Mouse (Mus musculus) left cerebral cortex, postnatal 36 days (tissue): ENCODE data around the gene Sat2. TPM values are rescaled to one million over a fixed set of nuclear protein-coding genes. Genes with fewer than 3 reads are reported as not detected.

Source experiments
- DNase-seq, 2 experiments: peaks; one replicate each; pipeline ENCODE4 v3.0.0; 2021 to 2022; ENCODE audit warnings: low spot score in 2 of 2, mixed read lengths in 1 of 2
- intact Hi-C: fragments of 180-260 bp; cut with DNase I; formaldehyde crosslinking; loops from one replicate; pipeline ENCODE4 v1.15.1; 2025
- total RNA-seq, 2 experiments: library from RNA; stranded (reverse); gene quantifications; 2 replicates each; pipeline ENCODE4 v1.2.3; 2021

Gene Sat2
- total RNA-seq = 10 to 100 TPM in 1 of 2 experiments, 1 to 10 TPM in 1; 9.5 to 11.2 TPM

DNA sequence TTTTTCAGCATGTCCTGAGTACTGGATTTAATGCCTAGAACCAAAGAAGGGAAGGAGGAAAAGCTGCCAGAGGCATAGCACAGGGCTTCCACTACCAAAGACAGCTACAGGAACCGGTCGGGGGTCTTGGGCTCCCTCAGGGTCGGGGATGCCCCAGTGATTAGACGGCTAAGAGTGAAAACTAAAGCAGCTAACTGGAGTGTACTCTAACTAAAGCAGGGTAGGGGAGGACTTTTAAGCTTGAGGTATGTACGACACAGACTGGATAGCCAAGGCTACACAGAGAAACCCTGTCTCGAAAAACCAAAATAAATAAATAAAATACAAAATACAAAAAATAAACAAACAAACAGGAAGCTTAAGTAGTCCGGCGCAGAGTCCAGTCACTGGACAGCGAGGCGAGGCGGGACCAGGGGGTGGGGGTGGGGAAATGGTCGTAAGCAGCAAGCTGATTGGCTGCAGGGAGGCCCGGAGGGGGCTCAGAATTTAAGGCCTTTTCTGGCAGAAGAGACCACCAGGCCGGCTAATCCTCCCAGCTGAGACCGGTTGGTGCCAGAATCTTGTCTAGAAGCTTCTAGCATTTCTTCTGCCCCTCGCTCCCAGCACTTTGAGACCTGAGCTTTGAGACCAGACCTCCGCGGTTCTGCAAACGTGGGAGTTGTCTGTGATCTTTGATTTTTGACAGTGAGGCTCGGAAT is at the start of gene Sat2:
Gene Sat2 (plus strand): TSS at position 454 of the 698 bp plus-strand sequence.
- intact Hi-C loops = no loop called here
- peak in 1 of 2 experiments; percentile 62 for DNase-seq

- intact Hi-C loops = loop anchor here (5.0 kb wide), 1 partner anchor 178 kb away; the partner anchor contains the start of genes Cyb5d1, Naa38 and Tmem88
- DNase-seq = no peak
Observed at GRCm38 (mm10) chr11:69575220-69575619, 46.6 kb upstream of the Sat2 start.

DNA sequence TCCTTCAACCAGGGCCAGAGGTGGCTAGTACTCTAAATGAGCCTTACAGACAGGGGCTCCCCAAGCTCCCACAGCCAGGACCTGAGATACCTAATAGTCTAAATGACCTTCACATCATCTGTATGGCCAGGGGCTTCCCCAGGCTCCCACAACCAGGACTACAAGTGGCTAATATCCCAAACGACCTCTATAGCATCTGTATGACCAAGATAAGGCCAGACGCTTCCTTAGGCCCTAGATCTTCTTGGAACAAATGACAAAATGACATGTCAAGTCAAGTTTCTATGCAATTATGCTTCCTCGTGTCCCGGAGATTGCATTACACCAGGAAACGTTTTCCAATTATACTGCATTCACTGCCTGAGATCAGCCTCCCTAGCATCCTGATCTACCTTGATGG is 45.5 kb upstream of the Sat2 start:
- DNase-seq = no peak
- intact Hi-C loops = loop anchor here (5.0 kb wide), 1 partner anchor 179 kb away; the partner anchor contains the start of genes Cyb5d1, Naa38 and Tmem88

- intact Hi-C loops = loop anchor here (5.0 kb wide), 1 partner anchor 181 kb away; the partner anchor contains the start of genes Cyb5d1, Naa38 and Tmem88
- DNase-seq = no peak
Observed at GRCm38 (mm10) chr11:69578301-69578700, 43.5 kb upstream of the Sat2 start.

GRCm38 (mm10) chr11:69579128-69580017 is 42.5 kb upstream of the Sat2 start:
- intact Hi-C loops = loop anchor here (1.0 to 5.0 kb wide), 3 partner anchors 25 to 182 kb away; partner anchors contain the start of genes Atp1b2, Cyb5d1, Naa38 and Tmem88

GRCm38 (mm10) chr11:69580091-69580514 is 41.7 kb upstream of the Sat2 start, which contains the start of the genes Wrap53 and Trp53:
Gene Wrap53, minus strand, starts transcription at chr11:69580255.
Gene Trp53, plus strand, starts transcription at chr11:69580359.
- intact Hi-C loops = loop anchor here (2.0 kb wide), 1 partner anchor 25 kb away; the partner anchor contains the start of gene Atp1b2
- peak; percentile 83 to 87 for DNase-seq

More at GRCm38 (mm10) chr11:69579128-69580017, 42.5 kb upstream of the Sat2 start:
- peak; percentile 96 to 98 for DNase-seq

DNA sequence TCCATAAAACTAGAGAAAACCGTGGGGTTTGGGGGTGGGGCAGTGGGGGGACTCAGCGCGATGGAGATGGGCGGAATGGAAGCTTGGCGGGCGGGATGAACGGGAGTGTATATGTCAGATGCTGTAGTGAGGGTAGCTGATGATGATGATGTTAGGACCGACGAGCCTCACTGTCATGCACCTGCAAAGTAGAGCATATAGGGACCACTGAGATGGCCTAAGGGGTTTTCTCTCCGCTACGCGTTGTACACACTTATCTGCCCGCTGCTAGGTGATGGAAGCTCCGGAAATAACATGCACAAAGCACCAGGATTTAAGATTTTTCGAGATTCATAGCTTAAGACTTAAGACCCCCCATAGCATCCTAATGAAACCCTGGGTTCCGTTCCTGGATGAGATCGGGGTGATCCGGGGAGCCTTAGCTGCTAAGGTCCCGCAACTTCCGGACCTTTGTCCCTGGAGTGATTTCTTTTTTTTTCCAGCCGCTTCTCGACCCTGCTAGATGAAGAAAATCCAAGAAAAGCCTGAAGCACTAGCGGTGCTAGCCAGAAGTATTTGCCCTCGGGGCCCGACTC is 41.2 kb upstream of the Sat2 start:
- intact Hi-C loops = loop anchor here (2.0 kb wide), 1 partner anchor 24 kb away; the partner anchor contains the start of gene Atp1b2
- DNase-seq = no peak

DNA sequence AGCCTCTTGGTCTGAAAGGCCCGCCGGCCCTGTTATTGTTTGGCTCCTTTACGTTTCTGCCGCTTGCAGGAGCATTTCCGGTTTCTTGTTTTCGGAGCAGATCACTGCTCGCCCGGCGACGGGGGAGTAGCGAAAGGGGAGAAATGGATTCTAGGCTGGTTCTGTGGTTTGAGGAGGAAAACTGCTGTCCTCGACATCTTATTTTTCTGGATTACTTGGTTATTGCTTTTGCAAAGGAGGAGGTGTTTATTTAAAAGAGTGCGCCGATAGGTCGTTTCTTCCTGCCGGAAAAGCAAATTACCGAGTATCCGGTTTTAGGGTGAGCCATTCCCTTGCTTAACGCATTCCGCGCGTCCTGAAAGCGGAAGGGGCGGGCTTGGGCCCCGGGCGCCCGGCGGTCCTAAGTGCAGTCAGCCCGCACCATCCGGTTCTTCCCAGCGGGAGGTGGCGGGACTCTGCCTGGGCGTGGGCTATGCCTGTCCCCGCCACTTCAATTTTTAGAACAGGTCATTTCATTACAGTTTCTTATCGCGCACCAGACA is 40.6 kb upstream of the Sat2 start:
- intact Hi-C loops = loop anchor here (2.0 kb wide), 1 partner anchor 24 kb away; the partner anchor contains the start of gene Atp1b2
- DNase-seq = peak; percentile 91

DNA sequence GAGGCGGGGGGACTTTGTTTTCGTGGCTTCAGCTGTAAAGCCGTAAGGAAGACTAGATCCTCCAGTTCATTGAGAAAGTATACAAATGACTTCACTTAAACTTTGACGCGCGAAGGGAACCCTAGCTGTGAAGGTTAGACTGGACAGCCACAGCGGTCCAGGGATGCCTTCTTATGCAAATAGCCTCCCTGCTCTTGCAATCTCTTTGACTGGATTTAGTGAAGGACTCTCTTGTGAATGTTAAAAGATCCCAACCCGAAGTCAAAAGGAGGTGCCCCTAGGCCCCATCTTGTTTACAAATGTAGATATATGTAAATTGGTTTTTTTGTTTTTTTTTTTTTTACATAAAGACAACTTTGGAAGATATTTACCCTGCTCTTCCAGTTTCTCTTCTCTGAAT is 40.0 kb upstream of the Sat2 start:
- no peak for DNase-seq
- intact Hi-C loops = loop anchor here (2.0 kb wide), 1 partner anchor 23 kb away; the partner anchor contains the start of gene Atp1b2

GRCm38 (mm10) chr11:69582230-69582805 is 39.5 kb upstream of the Sat2 start:
- DNase-seq = no peak
- intact Hi-C loops = no loop called here

GRCm38 (mm10) chr11:69584008-69584407 is 37.8 kb upstream of the Sat2 start:
- intact Hi-C loops = no loop called here
- DNase-seq = no peak

DNA sequence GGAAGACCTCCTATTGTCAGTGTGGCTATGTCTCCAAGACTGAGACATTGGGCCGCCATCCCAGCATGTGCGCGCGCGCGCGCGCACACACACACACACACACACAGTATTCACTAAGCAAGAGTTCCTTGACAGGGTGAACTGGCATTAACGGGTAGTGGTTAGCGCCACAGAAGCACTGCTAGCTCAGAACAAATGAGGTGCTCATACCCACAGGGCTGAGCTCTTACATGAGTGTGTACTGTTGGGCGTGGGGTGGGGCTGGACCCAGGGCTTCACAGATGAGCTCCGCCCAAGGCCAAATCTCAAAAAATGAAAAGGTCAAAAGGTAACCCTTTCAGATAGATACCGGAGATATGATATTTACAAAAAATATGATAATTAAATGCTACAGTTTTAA is 36.9 kb upstream of the Sat2 start:
- intact Hi-C loops = no loop called here
- DNase-seq = no peak

DNA sequence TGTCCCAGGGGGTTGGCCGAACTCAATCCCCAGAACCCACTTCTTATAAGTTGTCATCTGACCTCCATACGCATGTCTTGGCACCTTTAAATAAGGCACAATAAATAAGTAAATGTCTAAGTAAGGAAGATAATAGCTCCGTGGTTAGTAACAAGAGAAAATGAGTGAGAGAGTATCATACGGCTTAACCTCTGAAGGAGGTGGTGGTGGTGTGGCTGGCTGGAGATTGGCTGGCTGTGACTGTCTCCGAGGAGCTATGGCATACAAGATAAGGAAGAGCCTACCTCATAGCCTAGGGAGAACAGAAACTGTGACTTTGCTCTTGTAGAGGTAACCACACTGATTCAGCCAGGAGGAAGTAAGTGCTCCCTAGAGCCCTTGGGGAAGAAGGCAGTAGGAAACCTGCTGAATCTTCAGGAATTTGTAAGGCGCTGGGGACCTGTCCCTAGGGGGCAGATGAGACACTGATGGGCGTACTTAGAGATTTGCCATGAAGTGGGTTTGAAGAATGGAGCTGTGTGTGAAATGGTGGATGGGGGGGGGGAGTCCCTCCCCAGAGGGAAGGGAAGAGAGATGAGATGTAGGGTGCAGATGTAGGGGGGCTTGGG is 36.0 kb upstream of the Sat2 start:
- no peak for DNase-seq

DNA sequence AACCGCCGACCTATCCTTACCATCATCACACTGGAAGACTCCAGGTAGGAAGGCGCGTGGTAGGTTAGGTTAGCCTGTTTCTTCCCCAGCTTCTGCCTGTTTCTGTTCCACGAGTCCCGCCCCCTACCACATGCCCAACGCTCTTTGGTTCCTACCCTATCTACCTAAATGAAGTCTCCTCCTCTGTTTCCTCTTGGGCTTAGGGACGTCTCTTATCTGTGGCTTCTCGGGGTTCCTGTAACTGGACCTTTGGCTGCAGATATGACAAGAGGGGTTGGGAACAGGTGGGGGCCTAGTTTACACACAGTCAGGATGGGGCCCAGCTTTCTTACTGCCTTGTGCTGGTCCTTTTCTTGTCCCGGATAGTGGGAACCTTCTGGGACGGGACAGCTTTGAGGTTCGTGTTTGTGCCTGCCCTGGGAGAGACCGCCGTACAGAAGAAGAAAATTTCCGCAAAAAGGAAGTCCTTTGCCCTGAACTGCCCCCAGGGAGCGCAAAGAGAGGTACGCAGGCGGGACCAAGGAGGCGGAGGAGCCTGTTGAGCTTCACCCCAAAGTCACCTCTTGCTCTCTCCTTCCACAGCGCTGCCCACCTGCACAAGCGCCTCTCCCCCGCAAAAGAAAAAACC is 32.5 kb upstream of the Sat2 start:
- intact Hi-C loops = no loop called here
- DNase-seq = no peak

More for the DNA sequence above, 36.0 kb upstream of the Sat2 start:
- intact Hi-C loops = no loop called here

GRCm38 (mm10) chr11:69590622-69591021 is 31.2 kb upstream of the Sat2 start:
- intact Hi-C loops = no loop called here
- no peak for DNase-seq

DNA sequence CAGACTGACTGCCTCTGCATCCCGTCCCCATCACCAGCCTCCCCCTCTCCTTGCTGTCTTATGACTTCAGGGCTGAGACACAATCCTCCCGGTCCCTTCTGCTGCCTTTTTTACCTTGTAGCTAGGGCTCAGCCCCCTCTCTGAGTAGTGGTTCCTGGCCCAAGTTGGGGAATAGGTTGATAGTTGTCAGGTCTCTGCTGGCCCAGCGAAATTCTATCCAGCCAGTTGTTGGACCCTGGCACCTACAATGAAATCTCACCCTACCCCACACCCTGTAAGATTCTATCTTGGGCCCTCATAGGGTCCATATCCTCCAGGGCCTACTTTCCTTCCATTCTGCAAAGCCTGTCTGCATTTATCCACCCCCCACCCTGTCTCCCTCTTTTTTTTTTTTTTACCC is 30.4 kb upstream of the Sat2 start:
- intact Hi-C loops = no loop called here
- no peak for DNase-seq

- intact Hi-C loops = loop anchor here (1.0 kb wide), 1 partner anchor 8 kb away; no protein-coding TSS in a partner anchor
- peak; percentile 52 to 59 for DNase-seq
Observed at GRCm38 (mm10) chr11:69591899-69592637, 29.8 kb upstream of the Sat2 start.
